Mouse (Mus musculus): ENCODE data around the gene Dnm1. TPM values are rescaled to one million over a fixed set of nuclear protein-coding genes. Genes with fewer than 3 reads are reported as not detected.

Gene Dnm1
- polyA plus RNA-seq, 1 experiment from 2014 or later = 18.0 TPM

GRCm38 (mm10) chr2:32282727-32283126, 70.4 kb downstream of the Dnm1 start:
- ChIA-PET CTCF (interaction anchor here (0.7 to 3.3 kb wide), 9 partner anchors 14 to 54 kb away, joined by 3 to 7 read pairs (median 3); partner anchors contain the start of gene Pomt1), POLR2A (no interaction called here)
- no peaks in the 10 kb centered on the region for H3K27me3 ChIP-seq
- in situ Hi-C loops (cut with MboI; ENCODE audit: low pct_unique_long_range_greater_than_20kb) = no loop called here
- no peak for ATAC-seq
- TF ChIP-seq CTCF (IDR thresholded peaks at IDR 0.05) = peak; percentile 86
- DNase-seq (ENCODE audit: low read depth, low spot score) = no peak

DNA sequence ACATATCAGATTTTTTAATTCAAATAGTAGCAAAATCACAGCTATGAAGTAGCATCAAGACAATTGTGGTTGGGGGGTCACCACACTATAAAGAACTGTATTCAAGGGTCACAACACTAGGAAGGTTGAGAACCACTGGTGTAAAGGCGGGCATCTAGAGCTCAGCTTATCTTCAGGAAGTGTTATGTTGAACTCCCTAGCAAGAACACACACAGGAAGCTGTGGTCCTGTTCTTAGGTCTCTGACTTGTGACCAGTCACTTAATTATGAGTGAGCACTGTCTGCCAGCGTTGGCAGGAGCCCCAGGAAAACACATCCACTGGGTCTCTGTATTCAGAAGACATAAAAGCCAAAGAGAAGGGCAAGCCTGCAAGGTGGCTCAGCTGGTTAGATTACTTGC, 70.8 kb downstream of the Dnm1 start:
- H3K27me3 ChIP-seq = no peaks in the 10 kb centered on the region
- POLR2A ChIA-PET = no interaction called here
- no peak for DNase-seq (ENCODE audit: low read depth, low spot score)
- ATAC-seq = no peak
- in situ Hi-C loops (cut with MboI; ENCODE audit: low pct_unique_long_range_greater_than_20kb) = no loop called here
- TF ChIP-seq CTCF (IDR thresholded peaks at IDR 0.05) = no peak
- CTCF ChIA-PET = interaction anchor here (0.7 to 3.3 kb wide), 9 partner anchors 13 to 55 kb away, joined by 3 to 7 read pairs (median 3); partner anchors contain the start of gene Pomt1

- in situ Hi-C loops (cut with MboI; ENCODE audit: low pct_unique_long_range_greater_than_20kb) = no loop called here
- ATAC-seq = no peak
- CTCF ChIA-PET = no interaction called here
- DNase-seq (ENCODE audit: low read depth, low spot score) = no peak
- no peaks in the 10 kb centered on the region for H3K27me3 ChIP-seq
- POLR2A ChIA-PET = no interaction called here
- no peak for TF ChIP-seq CTCF (IDR thresholded peaks at IDR 0.05)
Observed at GRCm38 (mm10) chr2:32275823-32276222, 77.3 kb downstream of the Dnm1 start.

DNA sequence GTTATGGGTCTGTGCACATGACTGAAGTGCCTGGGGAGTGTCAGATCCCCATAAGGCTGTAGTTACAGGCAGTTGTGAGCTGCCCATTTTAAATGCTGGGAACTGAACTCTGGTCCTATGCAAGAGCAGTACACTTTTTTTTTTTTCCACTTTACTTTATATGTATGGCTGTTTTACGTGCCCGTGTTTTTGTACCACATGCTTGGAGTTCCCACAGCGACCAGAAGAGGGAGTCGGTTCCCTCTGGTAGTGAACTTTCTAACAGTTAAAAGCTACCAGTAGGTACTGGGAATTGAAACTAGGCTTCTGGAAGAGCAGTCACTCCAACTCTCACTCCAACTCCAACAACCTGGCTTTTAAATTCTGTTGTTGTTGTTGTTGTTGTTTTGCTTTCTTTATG, 92.5 kb downstream of the Dnm1 start:
- DNase-seq (ENCODE audit: low read depth, low spot score) (no peak), ATAC-seq (no peak)
- in situ Hi-C loops (cut with MboI; ENCODE audit: low pct_unique_long_range_greater_than_20kb) = no loop called here
- CTCF ChIA-PET = interaction anchor here (1.0 to 1.3 kb wide), 4 partner anchors 22 to 95 kb away, joined by 3 read pairs; partner anchors contain the start of genes Golga2 and Swi5
- H3K27me3 ChIP-seq = peaks cover 1% of the 10 kb centered on the region
- POLR2A ChIA-PET = no interaction called here
- TF ChIP-seq CTCF (IDR thresholded peaks at IDR 0.05) = no peak

DNA sequence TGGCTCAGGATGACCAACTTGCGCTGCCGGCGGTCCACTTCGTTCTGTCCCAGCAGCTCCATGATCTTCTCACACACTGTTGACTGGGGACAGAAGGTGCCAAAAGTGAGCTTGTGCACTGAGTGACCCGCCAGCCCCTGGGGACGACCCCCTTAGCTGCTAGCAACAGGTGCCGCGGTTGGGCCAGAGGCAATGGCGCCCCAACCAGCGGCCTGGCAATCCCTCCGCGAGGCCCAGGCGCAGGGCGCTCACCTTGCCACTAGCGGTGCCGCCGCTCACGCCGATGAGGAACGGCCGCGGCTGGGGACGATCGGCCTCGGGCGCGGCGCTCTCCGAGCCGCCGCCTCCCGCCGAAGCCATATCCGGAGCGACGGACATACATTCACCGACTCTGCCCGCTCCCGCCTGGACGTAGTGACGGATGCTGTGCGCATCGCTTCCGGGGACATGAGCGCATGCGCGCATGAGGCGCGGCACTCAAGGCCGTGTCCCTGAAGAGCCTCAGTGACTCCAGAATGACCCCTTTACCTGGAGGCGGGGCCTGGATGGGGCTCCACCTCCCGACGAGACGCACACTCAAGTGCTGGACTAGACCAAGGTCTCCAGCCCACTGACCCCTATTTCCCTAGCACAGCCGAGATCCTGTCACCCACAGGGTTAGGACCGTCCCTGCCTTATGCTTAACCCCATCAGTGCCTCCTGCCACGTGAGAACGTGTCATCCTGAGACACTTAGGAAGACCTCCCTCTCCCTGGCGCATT, 93.3 kb downstream of the Dnm1 start, which contains the start of gene Uck1:
Gene Uck1, minus strand, starts transcription at position 503 of the 761 bp plus-strand sequence.
- ATAC-seq (peak; percentile 62), DNase-seq (ENCODE audit: low read depth, low spot score) (peak; percentile 34)
- ChIA-PET POLR2A (interaction anchor here (1.2 kb wide), 1 partner anchor 9 kb away, joined by 3 read pairs; no protein-coding TSS in a partner anchor), CTCF (interaction anchor here (1.1 to 1.3 kb wide), 3 partner anchors 23 to 96 kb away, joined by 3 read pairs; partner anchors contain the start of genes Golga2 and Swi5)
- TF ChIP-seq CTCF (IDR thresholded peaks at IDR 0.05) = no peak
- in situ Hi-C loops (cut with MboI; ENCODE audit: low pct_unique_long_range_greater_than_20kb) = no loop called here
- H3K27me3 ChIP-seq = no peaks in the 10 kb centered on the region

DNA sequence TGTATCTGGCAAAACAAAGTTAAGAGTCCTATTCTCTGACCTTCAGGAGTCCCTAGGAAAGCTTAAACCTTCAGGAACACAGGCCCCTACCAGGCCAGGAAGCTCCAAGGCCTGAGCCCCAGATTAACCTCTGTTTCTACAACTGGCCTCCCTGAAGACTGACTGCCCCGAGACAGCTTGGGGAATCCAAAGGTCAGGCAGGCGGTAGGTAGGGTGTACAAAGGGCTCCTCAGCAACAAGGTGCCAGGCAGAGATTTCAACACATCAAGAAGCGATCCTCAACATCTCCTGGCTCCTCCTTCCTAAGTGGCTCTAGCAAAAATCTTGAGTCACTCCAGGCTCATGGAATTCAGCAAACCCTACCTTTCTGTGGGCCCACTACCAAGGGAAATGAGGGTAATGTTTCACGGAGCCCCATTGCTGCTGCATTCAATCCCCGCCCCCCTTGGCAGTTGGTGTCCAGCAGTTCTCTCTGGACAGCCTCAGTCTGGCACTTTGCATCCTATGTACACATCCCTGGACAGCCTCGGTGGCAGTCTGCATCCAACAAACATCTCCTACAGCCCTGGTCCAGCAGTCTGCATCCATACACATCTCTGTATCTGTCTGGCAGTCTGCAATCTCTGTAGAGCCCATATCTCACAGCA, 94.1 kb downstream of the Dnm1 start:
- no peaks in the 10 kb centered on the region for H3K27me3 ChIP-seq
- no peak for TF ChIP-seq CTCF (IDR thresholded peaks at IDR 0.05)
- ChIA-PET POLR2A (interaction anchor here (1.2 kb wide), 1 partner anchor 8 kb away, joined by 3 read pairs; no protein-coding TSS in a partner anchor), CTCF (no interaction called here)
- in situ Hi-C loops (cut with MboI; ENCODE audit: low pct_unique_long_range_greater_than_20kb) = no loop called here
- ATAC-seq (no peak), DNase-seq (ENCODE audit: low read depth, low spot score) (no peak)

Other genes starting within 250 kb of the Dnm1 start
- 81.9 TPM for gene Prrc2b, start 202.3 kb downstream of the Dnm1 start, polyA plus RNA-seq (2021)
- 32.1 TPM for gene Pomt1, start 116.7 kb downstream of the Dnm1 start, polyA plus RNA-seq (2021)
- 67.5 TPM for gene Uck1, start 93.2 kb downstream of the Dnm1 start, polyA plus RNA-seq (2021)
- gene Golga2, start 66.0 kb downstream of the Dnm1 start, polyA plus RNA-seq (2021) = 70.8 TPM
- 400 TPM for gene Swi5, start 65.3 kb downstream of the Dnm1 start, polyA plus RNA-seq (2021)
- 69.7 TPM for gene Ciz1, start 1.0 kb downstream of the Dnm1 start, polyA plus RNA-seq (2021)
- 89.4 TPM for gene 1110008P14Rik, start 28.6 kb upstream of the Dnm1 start, polyA plus RNA-seq (2021)
- gene Lcn2, start 34.9 kb upstream of the Dnm1 start, polyA plus RNA-seq (2021) = 98.7 TPM
- 53.1 TPM for gene Ptges2, start 42.6 kb upstream of the Dnm1 start, polyA plus RNA-seq (2021)
- 5.9 TPM for gene Naif1, start 97.1 kb upstream of the Dnm1 start, polyA plus RNA-seq (2021)
- gene Slc25a25, start 98.1 kb upstream of the Dnm1 start, polyA plus RNA-seq (2021) = 18.5 TPM
- 11.8 TPM for gene Fam102a, start 182.0 kb upstream of the Dnm1 start, polyA plus RNA-seq (2021)
- 59.3 TPM for gene Dpm2, start 217.5 kb upstream of the Dnm1 start, polyA plus RNA-seq (2021)
- gene Pip5kl1, start 221.5 kb upstream of the Dnm1 start, polyA plus RNA-seq (2021) = 0.47 TPM
- 0.08 TPM for gene 9430097D07Rik, start 222.3 kb upstream of the Dnm1 start, polyA plus RNA-seq (2021)
- gene St6galnac4, start 233.8 kb upstream of the Dnm1 start, polyA plus RNA-seq (2021) = 28.8 TPM
- 38.2 TPM for gene St6galnac6, start 246.4 kb upstream of the Dnm1 start, polyA plus RNA-seq (2021)